Mouse (Mus musculus) forebrain, embryonic 13.5 days (tissue): ENCODE measurements around the gene Fam222a. TPM values are rescaled to one million over a fixed set of nuclear protein-coding genes. Genes with fewer than 3 reads are reported as not detected.

Experiments
- ATAC-seq: fragments of 200-750 bp; cut with Nextera tagmentation; 2 replicates; pipeline ENCODE4 v1.8.0; 2017
- H3K27ac ChIP-seq: fragments of 300-500 bp; sonication (generic); 2 replicates; pipeline ENCODE4 v1.5.1; 2015; ENCODE audit warnings: inconsistent platforms, mild to moderate bottlenecking, moderate library complexity
- H3K27me3 ChIP-seq: fragments of 300-500 bp; sonication (generic); 2 replicates; pipeline ENCODE4 v1.6.1; 2015; ENCODE audit warnings: mild to moderate bottlenecking, inconsistent platforms
- H3K36me3 ChIP-seq: fragments of 300-500 bp; sonication (generic); 2 replicates; pipeline ENCODE4 v1.6.1; 2015; ENCODE audit warnings: mild to moderate bottlenecking, inconsistent platforms; ENCODE audit not compliant: poor library complexity, severe bottlenecking
- H3K4me1 ChIP-seq: fragments of 300-500 bp; sonication (generic); 2 replicates; pipeline ENCODE4 v1.6.1; 2015; ENCODE audit warnings: inconsistent platforms
- H3K4me2 ChIP-seq: fragments of 300-500 bp; sonication (generic); 2 replicates; pipeline ENCODE4 v1.6.1; 2015; ENCODE audit warnings: inconsistent platforms, mild to moderate bottlenecking, moderate library complexity
- H3K4me3 ChIP-seq: fragments of 300-500 bp; sonication (generic); 2 replicates; pipeline ENCODE4 v1.5.1; 2015; ENCODE audit warnings: mild to moderate bottlenecking, inconsistent platforms
- H3K9ac ChIP-seq: fragments of 300-500 bp; sonication (generic); 2 replicates; pipeline ENCODE4 v1.6.1; 2015; ENCODE audit warnings: mild to moderate bottlenecking, inconsistent platforms
- H3K9me3 ChIP-seq: fragments of 300-500 bp; sonication (generic); replicated peaks from 2 replicates; pipeline ENCODE4 v1.6.1; 2016; ENCODE audit warnings: inconsistent platforms
- WGBS: fragments of 180-500 bp; shearing (Covaris S2); methylation state at CpG from one replicate; pipeline ENCODE4 v1.1.7; 2015; 5-methylcytosine and 5-hydroxymethylcytosine counted together
- polyA plus RNA-seq: library from polyadenylated mRNA; unstranded; fragments of >200 nt; fragmentation: Nextera tagmentation; extraction: Ambion mirVana; gene quantifications from 2 replicates; pipeline ENCODE4 v1.2.1, GENCODE M21; 2015

Gene Fam222a
- polyA plus RNA-seq, 1 experiment from 2014 or later: 4.8 TPM

DNA sequence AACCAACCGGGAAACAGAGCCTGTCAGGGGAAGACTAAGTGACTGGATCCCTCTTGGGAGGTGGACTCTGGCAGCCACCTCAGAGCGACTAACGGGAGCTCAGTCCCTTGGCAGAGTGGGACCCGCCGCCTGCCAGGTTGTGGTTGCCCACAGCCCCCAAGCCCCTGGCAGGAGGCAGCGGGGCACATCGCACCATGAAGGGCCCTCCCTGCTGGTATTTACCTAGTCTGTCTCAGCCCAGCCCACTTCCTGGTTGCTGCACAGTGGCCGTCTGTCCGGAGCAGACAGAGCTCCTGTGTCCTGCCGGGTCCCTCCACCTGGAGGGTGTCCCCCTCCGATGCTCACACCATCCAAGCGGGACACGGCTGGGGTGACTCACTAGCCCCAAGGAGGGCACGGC lies 83.2 kb downstream of the Fam222a start:
- Histone ChIP-seq H3K4me2 (no peak overlapping the region), H3K27ac (no peak overlapping the region), H3K9ac (no peak overlapping the region), H3K9me3 (no peaks in the 10 kb centered on the region), H3K36me3 (no peaks in the 10 kb centered on the region), H3K4me3 (no peak overlapping the region), H3K4me1 (peaks cover 19% of the 10 kb centered on the region), H3K27me3 (peaks cover 39% of the 10 kb centered on the region)
- ATAC-seq: no peak
- WGBS: 60% methylated on average over 14 of the region's 14 CpGs

DNA sequence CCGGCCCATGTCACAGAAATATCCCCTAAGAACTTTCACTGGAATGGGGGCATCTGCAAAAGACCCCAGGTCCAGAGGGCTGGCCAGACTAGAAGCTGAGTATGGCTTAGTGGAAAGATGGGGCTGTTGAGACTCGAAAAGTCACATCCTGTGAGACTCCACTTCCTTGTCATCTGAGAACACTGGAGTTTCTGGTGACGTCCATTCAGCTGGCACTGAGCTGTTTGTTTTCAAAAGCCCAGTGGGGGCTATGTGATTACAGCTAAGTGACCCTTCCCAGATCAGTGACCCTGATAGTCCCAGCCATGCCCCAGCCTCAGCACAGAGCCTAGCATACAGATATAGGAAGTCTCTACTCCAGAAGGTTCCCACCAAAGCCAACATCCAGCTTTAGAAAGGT lies 83.6 kb downstream of the Fam222a start:
- no peaks in the 10 kb centered on the region for H3K36me3 ChIP-seq
- H3K4me2 ChIP-seq: no peak overlapping the region
- H3K4me1 ChIP-seq: peaks cover 19% of the 10 kb centered on the region
- H3K27me3 ChIP-seq: peaks cover 41% of the 10 kb centered on the region
- ATAC-seq: no peak
- H3K27ac ChIP-seq: no peak overlapping the region
- 25% methylated on average over 3 of the region's 3 CpGs for WGBS
- H3K9me3 ChIP-seq: no peaks in the 10 kb centered on the region
- H3K9ac ChIP-seq: no peak overlapping the region
- H3K4me3 ChIP-seq: no peak overlapping the region

DNA sequence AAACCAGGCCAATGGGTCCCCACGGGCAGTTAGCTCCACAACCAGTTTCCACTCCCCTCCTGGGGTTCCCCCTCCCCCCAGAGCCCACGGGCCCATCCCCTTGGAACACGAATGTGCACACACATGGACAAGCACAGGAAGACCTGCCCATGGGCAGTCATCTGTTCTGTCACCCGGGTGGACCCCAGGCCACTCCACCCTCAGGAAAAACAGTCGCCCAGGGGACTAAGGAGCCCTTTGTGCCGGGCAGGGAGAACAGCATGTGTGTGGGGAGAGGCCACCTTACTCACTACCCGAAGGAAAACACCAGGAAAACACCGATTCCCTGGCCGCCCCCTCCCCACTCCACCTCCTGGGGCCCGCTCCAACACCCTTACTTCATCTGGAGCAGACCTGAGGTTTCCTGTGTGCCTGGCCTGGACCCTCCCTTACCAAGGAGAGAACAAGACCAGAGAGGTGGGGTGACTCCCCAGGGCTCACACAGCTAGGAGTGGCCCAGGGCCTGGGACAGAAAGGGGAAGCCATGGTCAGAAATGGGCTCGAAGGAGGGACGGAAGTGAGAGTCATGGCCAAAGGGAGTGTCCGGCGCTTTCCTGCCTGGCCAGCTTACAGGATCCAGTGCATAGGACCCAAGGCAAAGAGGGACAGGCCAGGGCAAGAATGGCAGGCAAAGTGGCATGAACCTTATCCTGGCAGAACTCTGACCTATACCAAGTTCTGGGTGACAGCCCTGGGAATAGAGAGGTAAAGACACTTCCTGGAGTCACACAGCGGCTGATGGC lies 86.0 kb downstream of the Fam222a start:
- WGBS: 83% methylated on average over 13 of the region's 15 CpGs
- H3K9me3 ChIP-seq: no peaks in the 10 kb centered on the region
- peaks cover 61% of the 10 kb centered on the region for H3K27me3 ChIP-seq
- no peak for ATAC-seq
- H3K4me2 ChIP-seq: no peak overlapping the region
- H3K4me3 ChIP-seq: no peak overlapping the region
- H3K9ac ChIP-seq: no peak overlapping the region
- no peak overlapping the region for H3K27ac ChIP-seq
- H3K4me1 ChIP-seq: peaks cover 15% of the 10 kb centered on the region
- H3K36me3 ChIP-seq: no peaks in the 10 kb centered on the region

DNA sequence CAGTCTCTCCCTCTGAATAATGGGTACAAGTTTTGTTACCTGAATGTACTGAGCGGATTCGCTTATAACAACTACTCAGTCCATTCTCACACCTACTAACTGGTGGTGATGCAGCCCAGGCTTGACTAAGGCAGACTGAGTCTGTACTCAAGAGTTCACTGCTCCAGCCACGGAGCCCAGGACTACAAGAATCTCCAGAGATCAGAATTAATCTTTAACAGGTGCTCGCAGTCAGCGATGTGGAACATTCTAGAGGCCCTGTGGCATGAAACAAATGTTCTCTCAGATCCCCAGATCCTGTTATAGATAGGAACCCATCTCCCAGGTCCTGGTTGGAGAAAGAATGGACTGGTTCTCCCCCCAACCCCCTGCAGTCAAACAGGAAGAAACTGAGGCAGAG lies 87.9 kb downstream of the Fam222a start:
- H3K4me1 ChIP-seq: peaks cover 13% of the 10 kb centered on the region
- no peak overlapping the region for H3K27ac ChIP-seq
- H3K4me2 ChIP-seq: no peak overlapping the region
- ATAC-seq: no peak
- no peaks in the 10 kb centered on the region for H3K9me3 ChIP-seq
- peaks cover 63% of the 10 kb centered on the region for H3K27me3 ChIP-seq
- 88% methylated on average over 5 of the region's 5 CpGs for WGBS
- H3K9ac ChIP-seq: no peak overlapping the region
- no peaks in the 10 kb centered on the region for H3K36me3 ChIP-seq
- no peak overlapping the region for H3K4me3 ChIP-seq

DNA sequence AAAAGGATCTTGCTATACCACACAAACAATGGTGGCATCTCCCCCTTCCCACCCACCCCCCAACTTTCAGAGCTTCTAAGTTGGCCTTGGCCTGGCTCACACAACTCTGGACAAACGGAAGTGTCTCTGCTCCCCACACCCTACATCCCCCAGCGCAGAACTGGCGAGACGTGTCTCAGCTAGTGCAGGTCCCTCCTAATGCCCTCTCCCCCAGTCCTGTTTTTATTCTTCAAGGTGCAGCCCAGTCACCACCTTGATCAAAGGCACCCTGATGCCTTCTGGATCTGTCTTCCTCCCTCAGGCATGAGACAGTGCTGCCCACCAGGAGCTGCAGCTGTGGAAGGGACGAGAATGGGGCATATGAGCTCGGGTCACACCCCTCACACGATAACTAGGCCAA lies 88.5 kb downstream of the Fam222a start:
- no peaks in the 10 kb centered on the region for H3K36me3 ChIP-seq
- H3K27me3 ChIP-seq: peaks cover 59% of the 10 kb centered on the region
- peaks cover 13% of the 10 kb centered on the region for H3K4me1 ChIP-seq
- H3K9me3 ChIP-seq: no peaks in the 10 kb centered on the region
- no peak overlapping the region for H3K27ac ChIP-seq
- H3K4me2 ChIP-seq: no peak overlapping the region
- H3K4me3 ChIP-seq: no peak overlapping the region
- no peak for ATAC-seq
- 83% methylated on average over 7 of the region's 7 CpGs for WGBS
- H3K9ac ChIP-seq: no peak overlapping the region

DNA sequence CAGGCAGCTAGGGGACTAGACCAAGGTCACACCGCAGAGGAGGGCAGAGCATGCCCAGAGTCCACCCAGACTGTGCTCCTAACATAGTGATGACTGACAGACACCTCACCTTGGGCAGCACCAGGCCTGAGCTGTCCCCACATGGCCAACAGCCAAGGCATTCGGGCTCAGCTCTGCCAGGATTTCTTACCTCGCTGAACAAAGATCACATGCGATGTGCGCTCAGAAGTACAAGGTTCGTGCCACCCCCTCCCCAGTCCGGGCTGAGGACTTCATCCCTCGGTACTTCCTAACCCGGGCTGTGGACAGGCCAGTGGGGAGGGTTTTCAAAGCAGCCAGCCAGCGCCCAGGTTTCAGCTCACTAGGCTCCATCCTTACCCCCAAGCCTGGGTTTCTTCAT lies 89.6 kb downstream of the Fam222a start:
- no peak overlapping the region for H3K27ac ChIP-seq
- H3K4me1 ChIP-seq: peaks cover 13% of the 10 kb centered on the region
- H3K36me3 ChIP-seq: no peaks in the 10 kb centered on the region
- 20% methylated on average over 10 of the region's 10 CpGs for WGBS
- no peak for ATAC-seq
- H3K4me3 ChIP-seq: peak overlapping the region; percentile 41; the same call in 1 of the 2 replicates
- peak overlapping the region; percentile 74 for H3K4me2 ChIP-seq
- H3K9me3 ChIP-seq: no peaks in the 10 kb centered on the region
- H3K27me3 ChIP-seq: peaks cover 54% of the 10 kb centered on the region
- 0 out of 2 replicates have a peak overlapping the region, but pooled peaks have one; percentile 37 for H3K9ac ChIP-seq

DNA sequence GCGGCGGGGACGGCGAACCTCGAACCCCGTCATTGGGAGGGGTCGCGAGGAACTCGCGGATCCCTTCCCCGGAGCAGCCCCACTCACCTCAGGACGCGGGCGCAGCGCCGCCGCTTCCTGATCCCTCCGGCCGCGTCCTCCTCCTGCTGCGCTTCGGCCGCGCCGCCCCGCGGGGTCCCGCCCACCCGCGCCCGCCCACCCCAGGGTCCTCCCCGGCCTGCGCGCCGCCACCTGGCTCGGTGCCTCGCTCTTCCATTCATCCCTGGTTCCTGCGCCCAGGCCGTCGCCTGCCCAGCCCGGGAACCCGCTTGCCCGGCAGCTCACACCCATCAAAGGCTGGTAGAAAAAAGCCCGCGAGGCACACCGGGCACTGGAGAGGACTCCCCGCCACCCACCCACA lies 90.4 kb downstream of the Fam222a start, which contains the start of gene Trpv4:
Trpv4 (minus strand) TSS at position 167 of the 400 bp plus-strand sequence.
- ATAC-seq: 0 out of 2 replicates have a peak, but pooled peaks have one; percentile 53
- peaks cover 13% of the 10 kb centered on the region for H3K4me1 ChIP-seq
- H3K4me3 ChIP-seq: peak within 1 kb of the TSS; percentile 41
- no peak within 1 kb of the TSS for H3K27ac ChIP-seq
- peak within 1 kb of the TSS; percentile 37; the same call in 1 of the 2 replicates for H3K9ac ChIP-seq
- no peaks in the 10 kb centered on the region for H3K36me3 ChIP-seq
- peak within 1 kb of the TSS; percentile 74 for H3K4me2 ChIP-seq
- peaks cover 54% of the 10 kb centered on the region for H3K27me3 ChIP-seq
- WGBS: 1% methylated on average over 32 of the region's 47 CpGs
- no peaks in the 10 kb centered on the region for H3K9me3 ChIP-seq

DNA sequence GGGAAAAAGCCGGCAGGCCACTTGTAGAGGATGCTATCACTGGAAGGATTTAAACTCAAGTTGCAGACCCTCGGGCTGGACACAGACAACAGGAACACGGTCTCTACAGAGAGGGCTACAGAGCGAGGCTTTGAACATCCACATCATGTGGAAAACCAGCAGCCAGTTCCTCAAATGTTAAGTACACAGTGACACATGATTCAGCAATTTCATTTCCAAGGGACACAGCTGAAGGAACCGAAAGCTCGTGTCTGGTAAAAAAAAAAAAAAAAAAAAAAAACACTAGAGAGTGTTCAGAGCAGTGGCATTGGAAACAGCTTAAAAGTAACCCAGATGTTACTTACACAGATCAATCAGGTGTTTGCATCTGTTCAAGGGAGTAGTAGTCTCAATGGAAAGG lies 93.2 kb downstream of the Fam222a start:
- no peak overlapping the region for H3K4me3 ChIP-seq
- no peak for ATAC-seq
- peaks cover 45% of the 10 kb centered on the region for H3K27me3 ChIP-seq

More for the DNA sequence above, 93.2 kb downstream of the Fam222a start:
- no peaks in the 10 kb centered on the region for H3K9me3 ChIP-seq
- no peak overlapping the region for H3K27ac ChIP-seq
- H3K36me3 ChIP-seq: no peaks in the 10 kb centered on the region
- H3K9ac ChIP-seq: no peak overlapping the region
- peaks cover 24% of the 10 kb centered on the region for H3K4me1 ChIP-seq
- WGBS: 73% methylated on average over 6 of the region's 6 CpGs
- H3K4me2 ChIP-seq: no peak overlapping the region

Other genes with a start within 250 kb of the Fam222a start
- gene Kctd10, start 187.5 kb upstream of the Fam222a start, polyA plus RNA-seq: 81.3 and 89.7 TPM in 2 replicates
- gene Ube3b, start 187.4 kb upstream of the Fam222a start, polyA plus RNA-seq: 34.0 and 41.7 TPM in 2 replicates
- gene Mmab, start 124.0 kb upstream of the Fam222a start, polyA plus RNA-seq: 18.9 and 20.8 TPM in 2 replicates
- gene Mvk, start 123.7 kb upstream of the Fam222a start, polyA plus RNA-seq: 44.4 and 50.7 TPM in 2 replicates
- 0.39 and 0.47 TPM in 2 replicates for gene Trpv4, start 90.4 kb downstream of the Fam222a start, polyA plus RNA-seq
- gene Gltp, start 123.0 kb downstream of the Fam222a start, polyA plus RNA-seq: 51.7 and 57.1 TPM in 2 replicates
- gene Tchp, start 139.7 kb downstream of the Fam222a start, polyA plus RNA-seq: 22.6 and 23.8 TPM in 2 replicates
- gene Ankrd13a, start 206.7 kb downstream of the Fam222a start, polyA plus RNA-seq: 26.8 and 30.0 TPM in 2 replicates
- 41.2 and 45.3 TPM in 2 replicates for gene Git2, start 207.5 kb downstream of the Fam222a start, polyA plus RNA-seq